Mouse (Mus musculus): ENCODE measurements around the gene Atrnl1.
"Not testable (repeated sequence)": the region's sequence is repeated elsewhere in the genome, so short reads cannot be mapped to it uniquely, and the experiment has no call there.

Gene Atrnl1

DNA sequence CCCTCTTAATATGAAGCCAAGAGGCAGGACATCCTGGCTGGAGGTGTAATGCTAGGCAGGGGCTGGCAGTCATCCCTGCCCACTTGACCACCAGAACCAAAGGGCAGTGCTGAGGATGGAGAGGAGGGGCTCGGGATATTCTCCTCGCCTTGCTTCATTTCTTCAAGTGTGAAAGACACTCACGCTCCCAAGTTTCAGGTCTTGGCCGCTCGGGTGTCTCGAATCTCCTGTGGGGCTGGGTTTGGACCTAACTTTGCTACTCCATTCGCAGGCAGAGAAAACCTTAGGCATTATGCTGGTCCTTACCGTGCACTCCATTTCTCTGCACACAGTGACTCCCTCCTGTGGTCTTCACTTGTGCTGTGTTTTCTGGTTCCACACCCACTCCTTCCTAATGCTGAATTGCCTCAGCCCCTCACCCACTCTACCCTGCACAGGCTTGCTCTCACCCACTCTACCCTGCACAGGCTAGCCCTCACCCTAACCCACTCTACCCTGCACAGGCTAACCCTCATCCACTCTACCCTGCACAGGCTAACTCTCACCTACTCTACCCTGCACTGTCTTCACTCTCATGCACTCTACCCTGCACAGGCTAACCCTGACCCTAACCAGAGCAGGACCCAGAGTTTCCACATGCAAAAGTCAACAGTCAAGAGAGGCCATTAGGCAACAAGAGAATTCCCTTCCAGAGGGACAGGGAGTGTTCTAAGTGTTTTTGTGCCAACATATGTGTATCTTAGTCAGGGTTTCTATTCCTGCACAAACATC lies 410.9 kb downstream of the Atrnl1 start:
- no peak for DNase-seq (ENCODE audit: low spot score in 2 of 2)

DNA sequence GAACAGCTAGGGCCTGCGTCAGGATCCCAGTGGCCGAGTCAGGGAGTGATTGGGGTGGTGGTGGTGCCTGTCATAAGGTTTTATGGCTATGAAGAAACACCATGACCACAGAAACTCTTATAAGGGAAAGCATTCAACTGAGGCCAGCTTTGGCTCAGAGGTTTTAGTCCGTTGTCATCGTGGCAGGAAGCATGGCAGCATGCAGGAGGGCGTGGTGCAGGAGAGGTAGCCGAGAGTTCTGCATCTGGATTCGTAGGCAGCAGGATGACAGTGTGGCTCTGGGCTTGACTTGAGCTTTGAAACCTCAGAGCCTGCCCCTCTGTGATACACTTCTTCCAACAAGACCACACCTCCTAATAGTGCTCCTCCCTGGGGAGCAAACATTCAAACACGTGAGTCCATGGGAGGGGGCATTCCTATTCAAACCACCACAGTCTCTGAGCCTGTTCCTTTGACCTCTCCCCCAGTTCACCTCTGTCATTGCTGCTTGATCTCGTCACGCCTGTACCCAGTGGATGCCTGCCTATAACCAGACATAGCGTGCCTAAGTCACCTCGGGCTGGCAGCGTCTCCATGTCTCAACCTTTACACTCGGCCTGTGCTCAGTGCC lies 412.5 kb downstream of the Atrnl1 start:
- DNase-seq (ENCODE audit: low spot score in 2 of 2), result no peak

GRCm38 (mm10) chr19:58025053-58025452 lies 414.2 kb downstream of the Atrnl1 start:
- DNase-seq (ENCODE audit: low spot score in 2 of 2), result no peak

DNA sequence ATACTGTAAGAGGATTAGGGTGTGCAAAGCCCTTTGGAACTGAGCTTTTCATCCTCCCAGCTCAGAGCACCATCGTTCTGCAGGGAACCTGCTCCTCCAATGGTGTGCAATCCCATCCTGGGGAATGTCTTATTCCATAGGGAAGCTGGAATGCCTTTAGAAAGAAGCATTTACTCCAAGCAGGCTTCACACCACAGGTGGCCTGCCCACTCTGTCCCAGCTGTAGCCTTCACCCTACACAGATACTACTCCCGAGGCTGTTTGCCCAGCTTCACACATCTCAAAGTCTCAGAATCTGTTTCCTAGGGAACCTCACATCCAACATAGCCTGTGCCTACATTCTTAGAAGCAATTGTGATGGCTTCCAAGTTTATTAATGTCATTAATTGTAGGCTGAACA lies 418.8 kb downstream of the Atrnl1 start:
- no peak for DNase-seq (ENCODE audit: low spot score in 2 of 2)

- DNase-seq (ENCODE audit: low spot score in 2 of 2), result no peak
Observed at GRCm38 (mm10) chr19:58033241-58033640, 422.4 kb downstream of the Atrnl1 start.

DNA sequence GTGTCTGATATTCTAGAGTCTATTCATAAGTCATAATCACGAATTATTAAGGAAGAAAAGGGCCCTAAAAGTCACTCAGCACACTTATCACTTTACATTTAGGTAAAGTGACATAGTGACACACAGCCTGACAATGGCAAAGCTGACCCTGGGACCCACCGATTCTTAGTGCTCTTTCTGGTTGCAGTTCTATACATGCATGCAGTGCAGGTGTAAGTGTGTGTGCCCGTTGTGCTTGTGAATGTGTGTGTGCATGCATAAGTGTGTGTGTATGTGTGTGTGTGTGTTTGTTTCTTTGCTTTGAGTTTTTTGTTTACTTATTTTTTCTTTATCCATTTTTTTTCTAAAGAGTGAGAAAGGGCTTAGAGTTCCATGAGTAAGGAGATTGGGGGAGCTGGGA lies 425.3 kb downstream of the Atrnl1 start:
- DNase-seq (ENCODE audit: low spot score in 2 of 2), result no peak

- DNase-seq (ENCODE audit: low spot score in 2 of 2), result no peak
Observed at GRCm38 (mm10) chr19:58043120-58043519, 432.3 kb downstream of the Atrnl1 start.

DNA sequence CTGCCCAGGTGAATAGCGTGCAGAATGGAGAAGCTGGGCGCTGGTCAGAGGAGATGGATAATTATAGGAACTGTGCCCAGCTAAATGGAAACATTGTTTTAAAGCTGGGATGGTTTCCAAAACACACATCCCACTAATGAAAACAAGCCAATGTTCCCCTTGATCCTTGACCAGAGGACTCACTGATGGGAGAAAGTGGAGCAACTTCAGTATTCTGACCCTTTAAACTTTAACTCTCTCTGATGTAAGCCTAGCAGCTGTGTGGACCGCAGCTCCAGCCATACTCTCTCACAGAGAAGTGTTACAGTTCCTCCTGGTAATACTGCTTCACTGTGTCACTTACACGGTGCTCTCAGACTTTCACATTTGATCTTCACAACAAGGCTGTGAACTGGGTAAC lies 432.7 kb downstream of the Atrnl1 start:
- DNase-seq (ENCODE audit: low spot score in 2 of 2), result no peak

GRCm38 (mm10) chr19:58044816-58045215 lies 434.0 kb downstream of the Atrnl1 start:
- DNase-seq (ENCODE audit: low spot score in 2 of 2), result no peak

GRCm38 (mm10) chr19:58046656-58047055 lies 435.8 kb downstream of the Atrnl1 start:
- DNase-seq (ENCODE audit: low spot score in 2 of 2), result no peak

GRCm38 (mm10) chr19:58050410-58050809 lies 439.6 kb downstream of the Atrnl1 start:
- DNase-seq (ENCODE audit: low spot score in 2 of 2), result not testable (repeated sequence)

GRCm38 (mm10) chr19:58050986-58051385 lies 440.2 kb downstream of the Atrnl1 start:
- no peak for DNase-seq (ENCODE audit: low spot score in 2 of 2)

GRCm38 (mm10) chr19:58051905-58052304 lies 441.1 kb downstream of the Atrnl1 start:
- no peak for DNase-seq (ENCODE audit: low spot score in 2 of 2)

DNA sequence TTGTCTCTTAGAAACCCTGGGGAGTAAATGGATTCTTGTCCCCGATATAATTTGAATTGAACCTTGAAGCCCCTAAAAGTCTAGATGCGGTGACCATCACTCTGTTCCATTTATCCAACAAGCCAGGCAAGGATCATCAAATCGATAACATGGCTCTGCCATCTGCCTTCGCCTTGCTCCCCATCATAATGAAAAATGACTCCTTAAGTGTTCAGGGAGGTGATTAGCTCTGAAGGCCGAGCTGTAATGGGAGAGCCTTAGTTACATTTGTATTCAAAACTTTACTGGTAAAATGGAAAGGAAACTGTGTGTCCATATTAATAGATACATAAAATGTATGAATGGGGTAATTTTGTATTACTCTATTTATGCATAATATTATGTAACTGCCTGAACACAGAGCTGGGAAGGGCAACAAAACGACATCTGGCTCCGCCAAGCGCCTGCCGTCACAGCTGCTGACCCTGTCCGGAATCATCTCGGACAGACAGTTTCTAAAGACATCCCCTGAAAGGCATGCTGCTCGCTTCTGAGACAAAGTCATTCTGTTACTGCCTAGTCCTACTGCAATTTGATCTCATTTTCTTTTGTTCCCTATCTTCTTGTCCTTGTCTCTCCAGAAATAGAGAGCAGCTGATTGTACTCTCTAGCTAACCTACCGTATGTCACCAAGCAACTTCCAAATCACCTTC lies 441.8 kb downstream of the Atrnl1 start:
- no peak for DNase-seq (ENCODE audit: low spot score in 2 of 2)

DNA sequence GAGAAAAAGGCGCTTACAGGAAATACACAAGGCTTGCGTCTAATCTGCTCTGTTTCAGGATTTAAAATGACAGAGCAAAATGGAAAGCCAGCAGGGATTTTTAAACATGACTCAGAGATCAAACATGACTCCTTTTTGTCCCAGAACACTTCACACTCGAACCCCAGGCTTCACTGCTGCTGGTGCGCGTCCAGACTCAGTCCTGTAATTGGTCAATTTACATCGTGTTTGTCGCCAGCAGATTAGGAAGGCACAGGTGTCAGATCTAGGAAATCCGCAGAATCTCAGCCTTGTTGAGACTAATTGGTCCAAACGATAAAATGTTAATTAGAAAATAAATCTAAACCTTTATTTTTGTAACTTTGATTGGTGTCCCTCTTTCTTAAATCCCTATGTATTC lies 448.9 kb downstream of the Atrnl1 start:
- no peak for DNase-seq (ENCODE audit: low spot score in 2 of 2)

DNA sequence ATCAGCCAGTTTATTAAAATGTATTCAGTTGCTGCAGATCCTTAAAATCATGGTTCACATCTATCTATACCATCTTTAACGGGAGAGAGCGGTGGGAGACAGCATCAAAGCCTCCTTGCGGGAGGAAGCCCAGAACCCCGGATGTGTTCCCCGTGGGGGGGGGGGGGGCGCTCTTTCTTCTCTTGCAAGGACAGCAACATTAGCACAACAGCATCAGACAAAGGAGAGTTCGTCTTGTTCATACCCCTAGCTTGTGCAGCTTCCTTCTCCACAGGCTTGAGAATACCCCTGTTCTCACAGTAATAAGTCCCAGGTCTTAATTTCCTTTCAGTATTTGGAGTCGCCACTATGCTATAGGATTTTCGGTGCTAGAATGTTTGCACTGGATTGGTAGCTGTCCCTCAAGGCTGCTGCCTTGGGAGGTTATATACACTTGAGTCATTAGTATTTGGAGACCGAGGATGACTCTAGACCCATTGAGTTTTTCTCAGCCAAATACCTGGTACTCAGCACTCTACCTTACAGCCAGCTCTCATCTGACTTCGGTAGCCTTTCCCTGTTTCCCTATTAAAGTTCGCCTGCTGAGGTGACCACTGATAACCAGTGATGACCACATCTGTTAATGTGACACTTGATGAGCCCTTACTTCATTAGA lies 449.5 kb downstream of the Atrnl1 start:
- DNase-seq (ENCODE audit: low spot score in 2 of 2), result no peak

DNA sequence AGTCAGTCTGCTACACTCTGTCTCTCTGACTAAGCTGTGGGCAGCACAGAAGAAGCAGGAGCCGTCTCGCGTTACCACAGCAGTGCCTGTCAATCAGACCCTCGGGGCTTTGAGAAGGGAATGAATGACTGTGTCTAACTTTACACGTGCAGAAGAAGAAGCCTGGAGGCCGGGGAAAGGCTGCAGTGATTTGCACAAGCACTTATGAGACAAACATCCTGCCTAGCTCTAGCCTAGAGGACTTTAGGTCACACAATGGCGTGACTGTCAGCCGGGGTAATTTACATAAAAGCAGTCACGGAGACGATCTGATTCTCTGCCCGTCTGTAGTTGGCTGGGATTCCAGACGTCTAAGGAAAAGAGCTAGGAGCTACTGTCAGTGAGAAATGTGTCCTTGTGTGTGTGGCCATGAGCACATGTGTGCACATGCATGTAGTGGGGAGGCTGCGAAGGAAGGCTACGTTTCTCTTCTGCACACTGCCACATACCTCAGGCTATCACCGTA lies 450.1 kb downstream of the Atrnl1 start:
- DNase-seq (ENCODE audit: low spot score in 2 of 2), result no peak

DNA sequence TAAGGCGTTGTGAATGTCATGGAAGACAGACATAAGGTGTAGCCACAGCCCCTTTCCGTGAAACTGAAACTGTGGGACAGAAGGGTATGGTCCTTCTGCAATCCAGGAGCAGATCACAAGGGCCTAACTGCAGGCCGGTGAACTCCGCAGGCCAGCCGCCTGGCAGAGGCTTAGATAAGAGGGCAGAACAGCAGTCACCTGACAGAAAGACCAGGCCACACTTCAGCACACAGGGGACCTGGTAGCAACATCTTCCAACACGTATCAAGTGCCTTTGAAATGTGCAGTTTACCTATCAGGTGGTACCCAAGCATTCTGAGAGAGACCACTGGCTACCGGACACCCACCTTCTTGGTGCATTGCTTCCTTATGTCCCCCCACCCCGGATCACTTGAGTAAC lies 451.1 kb downstream of the Atrnl1 start:
- DNase-seq (ENCODE audit: low spot score in 2 of 2), result no peak

GRCm38 (mm10) chr19:58063541-58063940 lies 452.7 kb downstream of the Atrnl1 start:
- DNase-seq (ENCODE audit: low spot score in 2 of 2), result no peak

DNA sequence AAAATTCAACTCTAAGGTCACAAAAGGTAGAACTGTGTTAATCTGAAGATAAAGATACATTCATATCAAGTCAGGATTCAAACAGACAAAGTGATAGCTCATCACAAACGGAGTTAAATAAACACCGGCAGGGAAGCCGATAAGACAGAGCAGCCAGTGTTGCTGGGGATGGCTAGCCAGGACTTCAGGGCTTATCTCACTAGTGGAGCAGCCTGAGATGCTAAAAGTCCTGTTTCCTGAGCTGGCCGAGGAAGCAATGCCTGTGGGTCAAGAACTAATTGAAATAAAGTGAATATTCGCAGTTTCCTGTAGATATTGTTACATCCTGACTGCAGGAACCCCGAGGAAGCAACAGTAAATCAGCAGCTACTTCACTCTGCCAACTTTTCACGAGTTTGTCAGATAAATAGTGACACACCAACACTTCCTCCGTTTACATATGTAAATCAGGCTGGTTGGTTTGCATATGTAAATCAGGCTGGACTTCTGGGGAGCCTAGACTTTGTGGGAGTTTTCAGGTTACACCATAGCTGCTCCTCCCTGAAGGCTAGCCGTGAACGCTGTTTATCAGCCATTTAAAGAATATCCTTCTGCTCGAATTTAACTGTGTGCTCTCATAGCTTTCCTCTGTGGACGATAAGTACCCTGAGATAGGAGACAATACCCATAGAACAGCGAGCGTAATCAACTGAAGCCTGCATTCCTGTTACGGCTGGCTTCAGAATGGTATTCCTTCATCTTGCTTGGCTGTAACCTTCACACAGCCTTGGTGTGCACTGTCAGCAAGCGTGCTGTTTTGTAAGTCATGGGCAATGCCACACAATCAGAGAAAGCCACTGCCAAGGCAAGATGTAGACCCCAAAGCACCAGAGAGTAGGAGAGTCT lies 453.5 kb downstream of the Atrnl1 start:
- DNase-seq (ENCODE audit: low spot score in 2 of 2), result no peak

GRCm38 (mm10) chr19:58065001-58065314 lies 454.1 kb downstream of the Atrnl1 start:
- peak in 1 of 2 experiments; percentile 44 for DNase-seq (ENCODE audit: low spot score in 2 of 2)

Data from urinary bladder, adult 18-20 months (tissue).